Mouse (Mus musculus) spleen, adult 2 months (tissue): ENCODE measurements around the gene Tiam1. TPM values are rescaled to one million over a fixed set of nuclear protein-coding genes. Genes with fewer than 3 reads are reported as not detected.

Source experiments
- DNase-seq, 2 experiments: peaks; one replicate each; pipeline versions ENCODE4 v3.0.0 to v3.0.0-alpha.2; 2012 to 2021; ENCODE audit warnings: low spot score in 2 of 2, low read depth in 1 of 2
- H3K27ac ChIP-seq: fragments of 200-500 bp; 2 replicates; pipeline ENCODE4 v1.5.1; 2012; ENCODE audit warnings: low read length, inconsistent platforms; ENCODE audit not compliant: insufficient read depth
- H3K27me3 ChIP-seq: fragments of 200-500 bp; 2 replicates; pipeline ENCODE4 v1.6.1; 2012; ENCODE audit warnings: mild to moderate bottlenecking, moderate library complexity, low read length, inconsistent platforms; ENCODE audit not compliant: control insufficient read depth, insufficient read depth
- H3K36me3 ChIP-seq: fragments of 200-500 bp; 2 replicates; pipeline ENCODE4 v1.6.1; 2012; ENCODE audit warnings: mild to moderate bottlenecking, low read length, inconsistent platforms; ENCODE audit not compliant: control insufficient read depth, insufficient read depth
- H3K4me1 ChIP-seq: fragments of 200-500 bp; 2 replicates; pipeline ENCODE4 v1.6.1; 2011; ENCODE audit warnings: inconsistent platforms; ENCODE audit not compliant: control insufficient read depth, insufficient read depth, insufficient read length
- H3K4me3 ChIP-seq: fragments of 200-500 bp; 2 replicates; pipeline ENCODE4 v1.5.1; 2011; ENCODE audit warnings: mild to moderate bottlenecking, inconsistent platforms; ENCODE audit not compliant: insufficient read depth, insufficient read length; ENCODE audit errors: extremely low read depth
- CTCF ChIP-seq: fragments of 200-500 bp; IDR thresholded peaks from 2 replicates; pipeline ENCODE4 v1.5.1; 2011; ENCODE audit warnings: mild to moderate bottlenecking, inconsistent platforms; ENCODE audit not compliant: insufficient read depth, insufficient read length, insufficient replicate concordance; ENCODE audit errors: extremely low read depth
- POLR2A ChIP-seq: fragments of 200-500 bp; IDR thresholded peaks from 2 replicates; pipeline ENCODE4 v1.6.1; 2011; ENCODE audit warnings: low read depth, low read length, inconsistent platforms
- WGBS: fragments of 180-500 bp; shearing (Covaris S2); methylation state at CpG from one replicate; pipeline ENCODE4 v1.1.7; 2018; 5-methylcytosine and 5-hydroxymethylcytosine counted together
- polyA plus RNA-seq: library from polyadenylated mRNA; depleted of rRNA; stranded (reverse); fragments of >200 nt; gene quantifications from 2 replicates; pipeline ENCODE4 v1.2.3, GENCODE M21; 2012

Tiam1 gene
- polyA plus RNA-seq, 1 experiment: 4.3 TPM

DNA sequence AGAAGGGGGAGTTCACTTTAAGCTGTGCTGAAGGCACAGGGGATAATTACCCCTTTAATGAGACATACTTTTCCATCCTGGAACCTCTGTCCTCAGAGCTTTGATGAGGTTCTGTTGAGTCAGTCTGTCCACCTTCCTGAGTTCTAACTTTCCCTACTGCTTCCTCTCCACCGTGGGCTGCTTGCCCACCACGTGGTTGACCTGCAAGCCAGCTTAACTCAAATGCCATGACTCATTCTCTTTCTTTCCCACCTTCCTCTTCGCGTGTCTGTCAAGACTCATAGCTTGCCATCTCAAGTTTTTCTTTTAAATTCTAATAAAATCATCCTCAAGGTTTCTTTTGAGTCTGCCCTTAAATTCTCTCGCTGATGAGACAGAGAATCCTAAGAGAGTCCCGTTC lies 37.4 kb upstream of the Tiam1 start:
- Histone ChIP-seq H3K27me3 (no peaks in the 10 kb centered on the region), H3K4me1 (no peaks in the 10 kb centered on the region), H3K27ac (no peak overlapping the region), H3K36me3 (no peaks in the 10 kb centered on the region), H3K4me3 (no peak overlapping the region)
- 41% methylated on average over 6 of the region's 6 CpGs for WGBS
- no peak for DNase-seq
- no peak for TF ChIP-seq CTCF
- no peak for TF ChIP-seq POLR2A

DNA sequence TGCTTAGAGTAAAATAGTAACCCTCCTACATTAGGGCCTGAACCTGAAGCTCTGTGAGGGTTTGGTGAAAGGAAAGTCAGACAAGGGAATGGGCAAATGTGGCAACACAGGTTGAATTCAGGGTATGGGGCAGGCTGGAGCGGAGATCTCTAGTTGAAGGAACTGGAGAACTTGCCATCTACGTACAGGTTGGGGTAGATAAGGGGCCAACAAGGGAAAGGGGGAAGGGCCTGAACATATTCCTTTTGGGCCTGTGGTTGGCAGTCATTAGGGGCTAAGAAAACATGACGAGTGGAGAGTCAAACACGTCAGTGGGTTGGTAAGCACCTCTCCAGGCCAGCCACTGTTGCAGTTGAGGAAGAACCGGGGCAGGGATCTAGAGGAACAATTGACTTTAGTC lies 36.3 kb upstream of the Tiam1 start:
- Histone ChIP-seq H3K4me1 (no peaks in the 10 kb centered on the region), H3K27ac (no peak overlapping the region), H3K4me3 (no peak overlapping the region), H3K27me3 (no peaks in the 10 kb centered on the region), H3K36me3 (no peaks in the 10 kb centered on the region)
- 82% methylated on average over 5 of the region's 5 CpGs for whole genome bisulfite sequencing
- TF ChIP-seq POLR2A (no peak), CTCF (no peak)
- no peak for DNase-seq

DNA sequence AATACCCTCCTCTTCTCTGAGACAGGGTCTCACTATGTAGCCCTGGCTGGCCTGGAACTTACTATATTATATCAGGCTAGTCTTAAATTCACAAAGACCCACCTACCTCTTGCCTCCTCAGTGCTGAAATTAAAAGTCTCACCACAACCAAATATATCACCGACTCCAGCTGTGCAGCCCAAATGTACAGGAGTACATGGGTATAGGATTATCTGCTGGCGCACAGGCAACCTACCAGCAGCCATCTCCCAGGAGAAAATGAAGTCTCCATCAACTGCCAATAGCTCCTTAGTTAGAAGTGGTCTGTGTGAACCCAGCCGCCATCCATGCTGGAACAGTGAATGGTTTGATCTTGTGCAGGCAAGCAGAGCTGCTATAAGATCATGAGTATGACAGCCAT lies 34.8 kb upstream of the Tiam1 start:
- WGBS: 78% methylated on average over 3 of the region's 3 CpGs
- DNase-seq: no peak
- TF ChIP-seq POLR2A: no peak
- TF ChIP-seq CTCF: no peak
- Histone ChIP-seq H3K36me3 (no peaks in the 10 kb centered on the region), H3K4me3 (no peak overlapping the region), H3K4me1 (no peaks in the 10 kb centered on the region), H3K27ac (no peak overlapping the region), H3K27me3 (no peaks in the 10 kb centered on the region)

DNA sequence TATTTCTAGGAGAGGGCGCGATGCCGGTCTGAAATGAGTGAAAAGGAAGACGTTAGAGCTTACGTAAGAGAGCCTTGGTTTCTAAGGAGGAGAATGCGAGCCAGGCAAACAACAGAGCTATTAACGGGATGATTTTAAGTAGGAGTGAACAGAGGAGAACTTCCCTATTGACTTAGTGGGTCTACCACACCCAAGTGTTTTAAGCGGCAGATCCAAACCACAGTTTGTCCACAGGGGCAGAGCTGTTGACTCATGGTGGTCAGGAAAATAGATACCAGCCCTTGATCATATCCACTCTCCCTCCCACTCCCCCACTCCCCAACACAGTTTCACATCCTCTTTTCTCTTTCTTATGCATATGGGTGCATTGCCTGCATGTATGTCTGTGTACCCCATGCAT lies 33.9 kb upstream of the Tiam1 start:
- TF ChIP-seq POLR2A (no peak), CTCF (no peak)
- Histone ChIP-seq H3K4me3 (no peak overlapping the region), H3K36me3 (no peaks in the 10 kb centered on the region), H3K4me1 (no peaks in the 10 kb centered on the region), H3K27ac (no peak overlapping the region), H3K27me3 (no peaks in the 10 kb centered on the region)
- DNase-seq: peak; percentile 12 to 27
- 3% methylated on average over 8 of the region's 8 CpGs for WGBS

DNA sequence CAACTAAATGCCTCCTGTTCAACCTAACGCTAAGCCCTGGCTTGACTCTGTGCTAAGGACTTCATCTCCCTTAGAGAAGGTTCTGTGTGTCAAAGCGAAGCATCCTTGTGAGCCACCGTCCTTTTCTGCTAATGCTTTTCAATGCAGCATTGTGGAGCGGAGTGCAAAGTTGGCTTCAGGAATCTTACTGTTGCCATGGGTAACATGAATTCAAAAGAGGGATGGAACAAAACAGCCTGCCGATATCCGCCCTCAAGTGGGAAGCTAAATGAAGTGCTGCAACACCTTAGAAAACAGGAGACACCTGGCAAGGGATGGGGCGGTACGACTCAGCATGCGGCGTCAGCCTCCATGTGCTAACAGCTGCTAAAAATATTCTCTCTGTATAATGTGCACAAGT lies 32.9 kb upstream of the Tiam1 start:
- DNase-seq: no peak
- Histone ChIP-seq H3K4me3 (no peak overlapping the region), H3K27me3 (no peaks in the 10 kb centered on the region), H3K36me3 (no peaks in the 10 kb centered on the region), H3K4me1 (no peaks in the 10 kb centered on the region), H3K27ac (no peak overlapping the region)
- no peak for TF ChIP-seq POLR2A
- no peak for TF ChIP-seq CTCF
- 38% methylated on average over 10 of the region's 10 CpGs for WGBS

GRCm38 (mm10) chr16:90171416-90171815 lies 27.8 kb upstream of the Tiam1 start:
- WGBS: 87% methylated on average over 8 of the region's 8 CpGs
- DNase-seq: no peak
- Histone ChIP-seq H3K4me3 (no peak overlapping the region), H3K4me1 (no peaks in the 10 kb centered on the region), H3K27me3 (no peaks in the 10 kb centered on the region), H3K36me3 (no peaks in the 10 kb centered on the region), H3K27ac (no peak overlapping the region)
- TF ChIP-seq POLR2A: no peak

GRCm38 (mm10) chr16:90170676-90171075 lies 27.1 kb upstream of the Tiam1 start:
- WGBS: 88% methylated on average over 1 of the region's 1 CpGs
- Histone ChIP-seq H3K27ac (no peak overlapping the region), H3K36me3 (no peaks in the 10 kb centered on the region), H3K4me3 (no peak overlapping the region), H3K27me3 (no peaks in the 10 kb centered on the region), H3K4me1 (no peaks in the 10 kb centered on the region)
- TF ChIP-seq CTCF: no peak
- no peak for TF ChIP-seq POLR2A
- DNase-seq: no peak
